Mouse (Mus musculus) ovary, adult 18-20 months (tissue): ENCODE data around the gene Itgb1bp1.

Experiments used
- DNase-seq: peaks from one replicate; pipeline ENCODE4 v3.0.0; 2022; ENCODE audit warnings: low spot score, mixed read lengths

Itgb1bp1 gene

DNA sequence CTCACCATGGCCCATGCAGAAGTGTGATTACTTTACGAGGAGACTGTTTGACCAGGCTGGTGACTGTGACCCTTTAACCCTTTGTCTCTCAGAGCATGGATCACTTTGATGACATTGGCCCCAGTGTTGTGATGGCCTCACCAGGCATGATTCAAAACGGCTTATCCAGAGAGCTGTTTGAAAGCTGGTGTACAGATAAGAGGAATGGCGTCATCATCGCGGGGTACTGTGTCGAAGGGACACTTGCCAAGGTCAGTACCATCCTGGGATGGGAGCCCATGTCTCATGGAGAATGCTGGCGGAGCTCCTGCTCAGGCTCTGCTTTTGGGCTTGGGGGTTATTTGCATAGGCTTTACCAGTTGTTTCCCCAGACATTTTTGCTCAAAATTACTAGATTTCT lies 15.2 kb upstream of the Itgb1bp1 start:
- DNase-seq = peak; percentile 30

DNA sequence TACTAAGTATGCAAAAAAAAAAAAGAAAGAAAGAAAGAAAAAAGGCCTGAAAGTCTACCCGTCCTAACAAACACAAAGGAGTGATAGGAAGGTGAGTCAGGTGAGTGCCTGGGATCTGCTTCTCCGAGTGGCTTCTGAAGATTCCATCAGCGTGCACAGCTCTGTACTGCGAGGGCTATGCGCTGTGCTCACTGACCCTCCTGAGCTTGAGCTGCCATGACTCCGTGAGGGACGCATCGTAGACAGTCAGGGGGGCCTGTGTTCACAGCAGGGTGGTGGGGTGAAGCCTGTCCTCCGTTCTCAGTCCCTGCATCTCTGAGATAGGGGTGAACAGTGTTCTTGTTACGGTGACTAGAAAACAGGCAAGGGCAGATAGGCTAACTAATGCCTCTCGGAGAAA lies 12.8 kb upstream of the Itgb1bp1 start:
- no peak for DNase-seq

DNA sequence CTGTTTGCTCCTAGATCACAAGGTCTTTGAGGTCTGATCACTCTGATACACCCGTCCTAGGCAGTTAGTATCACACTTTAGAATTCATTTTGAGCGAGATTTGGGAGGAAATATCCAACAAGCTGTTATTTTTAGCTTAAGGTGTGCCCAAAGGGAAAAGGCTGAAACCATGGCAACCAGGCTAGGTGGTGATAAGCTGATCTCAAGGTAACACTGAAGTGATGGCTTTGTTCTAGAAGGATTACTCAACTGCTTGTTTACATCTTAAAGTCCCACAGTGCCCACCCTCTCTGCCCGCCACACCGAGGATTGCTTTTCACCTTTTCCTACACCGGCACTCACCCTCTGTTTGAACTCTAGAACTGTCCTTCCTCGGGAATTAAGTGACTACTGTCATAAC lies 3.6 kb upstream of the Itgb1bp1 start:
- no peak for DNase-seq

DNA sequence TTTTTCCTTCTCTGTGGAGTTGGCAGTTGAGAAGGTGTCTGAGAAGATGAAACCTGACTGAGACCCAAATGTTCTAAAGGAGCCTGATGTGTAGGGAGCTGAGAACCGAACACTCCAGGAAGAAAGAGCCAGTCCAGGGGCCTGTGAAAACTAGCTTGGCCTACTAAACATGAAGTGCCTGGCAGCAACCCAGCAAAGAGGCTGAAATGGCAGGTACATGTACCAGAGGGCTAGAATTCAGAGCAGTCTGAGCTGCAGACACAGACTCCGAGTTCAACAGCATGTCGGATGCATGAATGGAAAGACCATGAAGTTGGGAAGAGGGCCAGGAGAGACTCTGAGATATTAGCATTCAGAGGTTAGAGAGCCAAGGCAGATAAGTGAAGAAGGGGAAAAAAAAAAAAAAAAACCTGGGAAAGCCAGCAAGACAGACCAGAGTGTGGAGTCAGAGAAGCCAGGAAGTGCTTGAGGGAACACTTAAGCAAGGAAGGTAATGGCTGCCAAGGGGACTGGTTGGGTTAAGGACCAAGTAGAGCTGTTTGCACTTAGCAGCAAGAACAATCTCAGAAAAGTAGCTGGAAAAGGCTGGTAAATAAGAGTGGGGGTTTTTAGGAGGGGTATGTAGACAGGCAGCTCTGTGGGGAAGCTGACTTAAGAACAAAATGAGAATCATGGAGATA lies 2.8 kb upstream of the Itgb1bp1 start:
- DNase-seq = no peak

DNA sequence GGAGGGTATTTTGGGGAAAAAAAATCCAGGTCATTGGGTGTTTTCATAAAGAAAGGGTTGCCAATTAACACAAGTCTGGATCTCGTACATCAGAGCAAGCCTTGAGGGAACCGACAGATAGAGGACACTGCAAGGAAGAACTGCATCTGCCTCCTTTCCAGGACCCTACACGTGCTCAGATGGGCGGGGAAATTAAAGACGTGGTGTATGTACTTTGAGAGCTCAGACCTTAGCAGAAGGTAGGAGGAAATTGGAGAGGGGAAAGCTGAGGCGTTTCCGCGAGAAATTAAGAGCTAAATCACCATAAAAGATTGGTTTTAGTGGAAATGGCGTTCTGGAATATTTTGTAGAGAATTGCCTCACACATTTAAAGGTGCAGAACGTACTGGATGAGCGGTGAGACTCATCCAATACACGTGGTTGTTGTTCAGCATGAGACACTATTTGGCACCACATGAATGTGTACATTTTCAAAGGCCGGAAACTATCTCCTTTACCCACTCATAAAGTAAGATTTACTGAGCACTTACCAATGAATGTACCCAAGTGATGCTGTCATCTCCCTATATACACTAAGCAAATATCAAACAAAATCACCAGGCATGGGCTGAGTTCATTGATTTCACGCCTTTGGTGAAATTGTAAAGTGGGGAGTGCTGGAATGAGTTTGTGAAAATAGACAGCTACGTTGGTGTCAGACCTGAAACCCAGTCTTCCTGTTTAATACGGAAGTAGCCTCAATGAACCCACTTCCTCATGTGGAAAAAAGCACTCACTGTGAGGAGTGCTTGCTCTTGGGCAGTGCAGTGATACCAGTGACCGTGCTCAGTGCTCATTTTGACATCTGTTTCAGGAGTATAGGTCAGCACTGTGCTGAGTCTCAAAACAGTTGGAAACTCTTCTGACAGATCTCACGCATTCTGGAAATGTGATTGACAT lies 897 bp upstream of the Itgb1bp1 start:
- DNase-seq = no peak

DNA sequence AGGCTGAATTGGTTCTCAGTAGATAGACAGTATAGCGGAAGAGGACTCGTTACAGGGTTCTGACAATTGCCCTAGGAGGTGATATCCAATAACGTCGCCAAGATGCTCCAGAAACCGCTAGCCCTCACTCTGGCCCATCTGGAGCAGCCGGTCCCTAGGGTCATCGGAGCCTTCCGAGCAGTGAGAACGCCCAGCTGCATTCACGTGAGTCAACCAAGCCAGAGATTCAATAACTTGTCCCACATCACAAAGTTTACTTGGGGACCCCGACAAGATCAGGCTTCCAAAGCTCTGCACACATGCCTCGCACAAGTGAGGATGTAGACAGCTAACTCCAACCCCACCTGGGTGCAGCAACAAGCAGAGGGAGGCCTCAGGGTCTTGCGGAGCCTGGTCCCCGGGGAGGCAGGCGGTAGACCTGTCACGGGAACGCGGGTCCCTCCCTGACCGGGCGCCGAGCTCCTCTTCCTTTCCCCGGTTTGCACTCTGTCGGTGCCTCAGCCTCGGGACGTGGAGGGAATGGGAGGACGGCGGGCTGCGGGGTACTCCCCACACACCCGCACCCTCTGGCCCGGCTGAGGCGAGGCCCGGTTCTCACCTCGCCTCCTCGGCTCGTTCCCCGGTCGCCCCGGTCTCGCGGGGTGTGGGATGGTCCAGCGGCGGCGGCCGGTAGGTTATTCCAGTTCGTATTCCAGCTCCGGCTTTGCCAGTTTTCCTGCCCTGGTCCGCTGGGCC lies 409 bp downstream of the Itgb1bp1 start:
- no peak for DNase-seq

DNA sequence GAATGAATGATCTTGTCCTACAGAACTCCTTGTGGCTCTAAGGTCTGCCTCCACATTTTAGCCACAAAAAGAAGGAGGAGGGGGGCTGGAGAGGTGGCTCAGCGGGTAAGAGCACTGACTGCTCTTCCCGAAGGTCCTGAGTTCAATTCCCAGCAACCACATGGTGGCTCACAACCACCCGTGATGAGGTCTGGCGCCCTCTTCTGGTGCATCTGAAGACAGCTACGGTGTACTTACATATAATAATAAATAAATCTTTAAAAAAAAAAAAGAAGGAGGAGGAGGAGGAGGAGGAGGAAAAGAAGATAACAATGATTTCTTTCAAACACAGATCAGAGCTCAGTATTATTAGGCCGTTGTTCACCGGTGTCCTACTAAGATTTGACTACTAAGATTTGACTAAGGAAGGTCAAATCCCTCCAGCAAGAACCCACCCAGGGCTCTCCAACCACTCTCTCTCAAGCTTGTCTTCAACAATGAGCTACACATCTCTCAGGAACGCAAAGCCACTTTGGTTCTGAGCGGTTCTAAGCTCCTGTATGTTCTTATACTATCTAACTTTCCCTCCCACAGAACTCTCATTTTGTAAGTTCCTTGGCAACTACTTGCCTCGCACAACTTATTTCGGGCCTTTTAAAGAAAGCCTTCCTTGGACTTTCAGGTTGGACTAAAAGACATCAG lies 1.2 kb downstream of the Itgb1bp1 start, which contains the start of gene Cpsf3:
Gene Cpsf3 (plus strand): TSS at position 631 of the 681 bp plus-strand sequence.
- DNase-seq = no peak

DNA sequence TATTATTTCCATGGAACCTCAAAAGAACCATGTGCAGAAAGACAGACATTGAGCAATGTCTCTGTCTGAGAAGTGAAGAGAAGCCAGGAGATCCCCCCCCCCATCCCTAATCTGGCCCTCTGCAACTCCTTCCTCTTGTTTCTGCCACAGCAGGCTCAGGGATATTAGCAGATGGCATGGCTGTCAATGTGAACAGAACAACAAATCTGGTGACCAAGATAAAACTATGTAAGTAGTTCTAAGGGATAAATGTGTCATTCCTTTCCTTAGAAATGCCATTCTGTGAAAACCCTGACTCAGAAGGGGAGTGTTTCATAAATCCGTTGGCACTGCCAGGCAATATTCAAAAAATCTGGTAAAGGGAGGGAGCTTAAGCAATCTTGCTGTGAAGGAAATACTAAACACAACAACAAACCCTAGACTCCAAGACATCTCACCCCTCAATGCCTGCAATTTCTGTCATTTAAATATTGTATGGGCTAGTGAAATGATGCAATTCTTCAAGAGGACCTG lies 8.7 kb downstream of the Itgb1bp1 start:
- DNase-seq = no peak

DNA sequence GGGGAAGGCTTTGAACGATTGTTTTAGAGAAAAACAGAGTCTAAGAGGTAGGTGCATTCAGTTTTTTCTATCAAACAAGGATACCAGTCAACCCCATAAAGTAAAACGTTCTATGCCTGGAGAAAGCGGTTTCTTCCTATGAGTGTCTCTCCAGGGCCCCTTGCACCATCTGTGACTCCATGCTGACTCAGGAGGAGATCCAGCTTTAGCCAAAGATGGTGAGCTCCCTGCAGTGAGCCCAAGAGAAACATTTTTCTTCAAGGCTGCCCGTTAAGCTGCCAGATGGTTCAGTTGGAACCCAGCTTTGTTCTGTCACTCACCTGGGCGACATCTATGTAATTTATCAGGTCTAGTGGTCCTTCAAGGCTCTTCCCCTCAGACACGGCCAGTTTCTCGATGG lies 11.6 kb downstream of the Itgb1bp1 start:
- no peak for DNase-seq

DNA sequence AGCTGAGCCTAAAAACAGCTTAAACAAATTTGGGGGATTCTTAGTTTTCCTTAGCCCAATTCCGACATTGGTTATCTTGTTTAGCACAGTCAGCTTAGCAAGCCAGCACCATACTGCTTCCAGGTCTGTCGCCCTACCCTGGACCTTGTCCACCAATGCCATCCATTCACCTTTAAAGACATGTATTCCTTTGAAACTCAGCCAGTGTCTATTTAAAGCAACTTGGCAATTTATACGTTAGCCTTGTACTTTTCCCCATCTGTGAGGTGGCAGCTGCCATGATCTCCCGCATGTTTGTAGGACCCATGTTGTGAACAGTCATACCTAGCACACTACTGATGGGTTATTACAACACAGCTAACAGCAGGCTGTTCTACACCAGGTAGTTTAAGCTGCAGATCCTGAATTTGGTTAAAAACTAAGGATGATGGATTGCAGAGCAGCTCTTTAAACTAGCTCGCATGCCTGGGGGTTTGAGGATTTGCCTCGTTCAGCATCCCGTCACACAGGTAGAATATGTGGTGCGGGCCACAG lies 17.9 kb downstream of the Itgb1bp1 start:
- no peak for DNase-seq

DNA sequence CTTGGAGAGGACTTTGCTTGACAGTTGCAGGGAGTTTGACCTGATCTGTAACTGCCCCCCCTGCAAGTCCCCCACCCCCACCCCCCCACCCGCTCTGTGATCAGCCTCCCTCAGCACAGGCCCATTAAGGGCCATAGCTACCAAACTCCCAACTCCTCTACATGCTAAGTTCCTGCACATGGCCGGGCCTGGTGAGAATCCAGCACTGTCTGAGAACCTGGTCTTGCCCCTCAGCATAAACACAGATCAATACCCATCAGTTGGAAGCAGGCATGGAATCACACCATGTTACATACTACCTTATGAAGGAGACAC lies 19.3 kb downstream of the Itgb1bp1 start:
- no peak for DNase-seq

DNA sequence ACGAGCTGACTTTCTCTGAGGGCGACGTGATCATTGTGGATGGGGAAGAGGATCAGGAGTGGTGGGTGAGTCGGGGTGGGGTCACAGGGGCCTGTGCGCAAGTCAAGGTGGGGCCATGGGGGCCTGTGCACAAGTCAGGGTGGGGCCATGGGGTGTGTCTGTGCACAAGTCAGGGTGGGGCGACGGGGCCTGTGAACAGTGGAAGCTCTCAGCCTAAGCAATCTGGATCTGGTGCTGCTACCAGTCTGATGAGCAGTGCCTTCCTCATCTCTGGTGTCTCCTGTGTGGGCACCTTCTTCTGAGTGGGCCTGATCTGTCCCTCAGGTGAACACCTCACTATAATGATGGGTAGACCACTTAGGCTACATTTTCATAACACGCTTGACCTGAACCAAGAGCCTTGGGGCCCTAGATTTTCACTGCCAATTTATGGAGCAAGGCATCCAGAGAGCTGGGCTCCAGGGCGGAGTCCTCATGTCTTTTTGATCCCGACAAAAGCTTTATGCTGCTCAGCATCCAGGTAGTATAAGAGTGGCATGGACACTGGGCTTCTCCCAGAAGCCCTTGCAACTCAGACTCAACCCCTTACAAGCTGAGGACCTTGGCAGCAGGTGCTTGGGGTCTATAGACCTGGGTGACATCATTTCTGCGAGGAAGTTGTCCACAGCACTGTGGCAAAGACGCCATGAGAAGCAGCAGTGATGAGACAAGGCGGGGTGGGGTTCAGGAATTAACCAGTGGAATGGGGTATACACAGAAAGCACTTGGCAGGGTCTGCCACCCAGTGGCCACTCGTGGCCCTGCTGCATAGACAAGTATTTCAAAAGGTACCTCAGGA lies 19.9 kb downstream of the Itgb1bp1 start:
- no peak for DNase-seq

DNA sequence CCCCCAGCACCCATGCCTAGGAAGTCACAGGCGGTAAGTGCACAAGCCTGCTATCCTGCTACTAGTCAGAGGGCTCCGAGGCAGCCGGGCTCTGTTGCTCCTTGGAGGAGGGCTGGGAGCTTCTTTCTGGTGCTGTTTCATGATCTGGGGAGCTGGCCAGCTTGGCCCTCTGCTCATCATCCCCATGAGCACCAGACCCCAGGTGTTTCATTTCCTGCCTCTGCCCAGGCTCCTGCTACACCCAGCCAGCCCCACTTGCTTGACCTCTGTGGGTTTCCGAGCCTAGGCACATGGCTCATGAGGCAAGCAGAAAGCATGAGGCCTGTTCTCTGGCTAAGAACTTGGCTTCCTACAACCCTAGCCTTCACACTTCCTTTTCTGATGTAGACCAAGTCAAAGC lies 20.6 kb downstream of the Itgb1bp1 start:
- no peak for DNase-seq

DNA sequence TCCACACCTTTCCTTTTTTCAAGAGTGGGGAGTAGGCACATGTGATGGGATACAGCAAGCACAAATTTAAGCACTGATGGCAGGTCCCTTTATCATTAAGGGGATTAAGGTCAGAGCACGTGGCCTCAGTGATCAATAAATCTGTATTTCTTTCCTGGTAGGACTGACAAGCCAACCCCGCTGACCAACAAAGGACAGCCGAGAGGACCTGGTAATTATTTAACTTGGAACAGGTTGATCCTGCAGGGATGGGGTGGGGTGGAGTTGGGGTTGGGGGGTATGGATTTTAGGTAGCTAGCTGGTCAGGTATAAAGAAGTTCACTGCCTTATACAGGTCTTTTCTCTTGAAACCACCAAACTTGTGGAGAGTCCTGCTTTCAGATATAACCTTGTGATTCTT lies 21.1 kb downstream of the Itgb1bp1 start:
- DNase-seq = no peak

DNA sequence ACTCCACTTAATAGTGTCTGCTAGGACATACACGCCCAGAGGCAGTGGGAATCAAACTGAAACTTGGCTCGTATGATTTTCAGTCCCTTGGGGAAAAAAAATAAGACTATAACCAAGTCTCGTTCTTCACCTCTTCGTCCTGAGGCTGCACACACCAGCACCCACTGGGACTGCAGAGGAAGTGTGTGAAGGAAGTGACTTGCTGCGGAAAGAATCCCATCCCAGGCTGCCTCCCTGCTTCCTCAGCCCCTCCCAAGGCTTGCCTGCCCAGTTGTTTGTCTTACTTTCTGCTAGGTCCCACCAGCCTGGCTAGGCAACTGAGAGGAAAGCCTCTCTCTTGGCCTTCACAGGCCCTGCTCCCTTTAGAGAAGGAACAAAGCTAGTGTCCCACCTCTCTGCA lies 21.8 kb downstream of the Itgb1bp1 start:
- no peak for DNase-seq

DNA sequence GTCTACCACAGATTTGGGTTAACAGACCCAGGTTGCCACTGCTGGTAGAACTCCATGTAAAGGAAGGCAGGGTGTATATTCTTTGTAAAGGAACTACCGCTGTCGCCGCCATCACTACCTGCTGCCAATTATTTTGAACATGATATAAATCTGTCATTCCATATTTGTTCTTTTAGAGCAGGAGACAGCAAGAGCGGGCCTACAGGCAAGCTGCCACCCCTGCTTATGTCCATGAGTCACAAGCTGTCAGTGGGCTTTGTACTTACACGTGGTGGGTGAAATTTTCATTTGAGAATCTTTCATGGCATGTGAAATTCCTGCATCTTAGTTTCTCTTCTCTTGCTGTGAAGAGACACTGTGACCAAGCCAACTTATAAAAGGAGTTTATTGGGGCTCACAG lies 22.8 kb downstream of the Itgb1bp1 start:
- DNase-seq = no peak

DNA sequence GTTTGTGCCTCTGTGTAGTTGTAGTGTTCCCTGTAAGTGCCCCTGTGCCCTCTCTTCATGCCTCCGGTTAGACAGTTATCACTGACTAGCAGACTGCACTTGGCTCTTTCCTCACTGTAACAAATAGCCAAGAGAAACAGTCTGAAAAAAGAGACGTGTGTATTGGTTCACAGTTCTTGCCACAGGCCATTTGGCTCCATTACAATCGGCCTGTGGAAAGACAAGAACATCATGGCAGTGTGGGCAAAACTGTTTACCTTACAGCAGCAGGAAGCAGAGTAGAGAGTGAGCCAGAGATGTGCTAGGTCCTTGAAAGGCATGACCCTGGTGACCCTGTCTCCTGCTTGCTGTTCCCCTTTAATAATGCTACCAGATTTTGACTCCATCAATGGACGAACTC lies 24.6 kb downstream of the Itgb1bp1 start:
- no peak for DNase-seq

DNA sequence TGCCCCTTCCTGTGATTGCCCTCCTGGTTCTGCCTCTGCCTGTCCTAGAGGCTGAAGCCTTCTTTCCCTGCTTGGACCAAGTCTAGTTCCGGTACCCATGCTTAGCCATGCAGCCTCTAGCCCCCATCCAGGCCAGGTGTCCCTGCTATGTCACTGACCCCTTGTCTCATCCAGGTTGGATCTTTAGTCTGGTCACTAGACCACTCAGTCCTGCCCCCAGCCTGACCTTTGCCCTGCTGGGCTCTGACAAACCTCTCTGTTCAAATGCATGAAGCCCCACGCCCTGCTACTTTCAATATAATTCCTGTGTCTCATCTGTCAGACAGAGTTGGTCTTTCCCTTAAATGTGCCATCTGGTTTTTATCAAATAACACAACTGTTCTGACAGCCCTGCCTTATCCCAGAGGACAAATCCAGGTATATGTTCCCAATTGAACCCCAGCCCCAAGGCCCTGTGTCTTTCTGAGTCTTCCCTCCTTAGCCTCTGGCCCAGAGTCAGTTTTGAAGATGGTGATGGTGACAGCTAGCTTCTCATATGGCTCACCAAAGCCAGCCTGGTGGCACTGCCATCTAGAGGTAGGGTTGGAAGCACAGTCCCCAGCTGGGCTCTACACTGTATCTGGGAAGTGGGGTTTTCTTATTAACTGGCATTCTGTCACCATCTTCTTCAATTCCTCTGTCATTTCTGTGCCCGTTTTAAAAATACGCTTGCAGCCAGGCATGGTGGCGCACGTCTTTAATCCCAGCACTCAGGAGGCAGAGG lies 25.4 kb downstream of the Itgb1bp1 start:
- DNase-seq = no peak

DNA sequence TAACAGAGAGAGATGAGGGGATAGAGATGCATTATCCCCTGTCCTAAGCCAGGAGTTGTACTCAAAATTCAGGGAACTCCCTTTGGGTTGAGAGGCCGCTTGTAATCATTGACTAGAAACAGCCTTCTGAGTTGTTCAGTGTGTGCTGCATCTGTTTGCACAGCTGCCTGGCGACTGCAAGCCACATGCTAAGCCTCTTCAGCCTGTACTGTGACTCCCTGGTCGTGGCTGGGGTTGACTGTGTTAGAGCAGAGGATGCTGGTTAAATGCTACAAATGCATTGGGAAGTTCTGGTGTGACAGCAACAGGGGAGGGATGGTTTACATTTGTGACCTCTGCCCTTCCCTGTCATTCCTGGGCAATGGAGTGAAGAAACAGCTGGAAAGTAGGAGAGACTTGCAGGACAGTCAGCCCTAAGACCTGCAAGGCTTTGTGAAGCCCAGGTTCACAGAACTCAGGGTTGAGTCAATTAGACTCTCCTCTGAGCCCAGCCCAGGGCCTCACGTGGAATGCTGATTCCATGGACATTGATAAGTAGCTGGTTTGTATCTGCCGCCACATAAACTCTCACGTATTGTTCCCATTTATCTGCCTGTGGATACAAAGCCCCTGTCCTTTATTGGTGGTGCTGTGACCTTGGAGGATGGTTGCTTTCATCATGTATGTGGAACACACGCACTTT lies 38.2 kb downstream of the Itgb1bp1 start:
- no peak for DNase-seq
